Comparison of ENCODE assay signal across 8 mouse cellular contexts in genomic region chr8:45410146-45410880, GRCm38 (mm10). TPM values are rescaled to one million over a fixed set of nuclear protein-coding genes. Genes with fewer than 3 reads are reported as not detected.
A peak's percentile ranks its signal among the peaks of the same experiment; 100 is the strongest.
DNase-seq lines count a peak whose midpoint lies in the region; ATAC-seq lines count a peak whose summit lies in the region.

No protein-coding gene starts in this region.

- H3K36me3 ChIP-seq in hindbrain, embryonic 13.5 days = no peaks in the 10 kb centered on the region

- H3K9me3 ChIP-seq in hindbrain, embryonic 13.5 days = no peaks in the 10 kb centered on the region

- peaks cover 5% of the 10 kb centered on the region for H3K4me1 ChIP-seq in hindbrain, embryonic 13.5 days (replicated peaks)

- H3K4me2 ChIP-seq in hindbrain, embryonic 13.5 days = peak overlapping the region; percentile 53

- H3K9ac ChIP-seq in hindbrain, embryonic 13.5 days = peak overlapping the region; percentile 49; the same call in 1 of the 2 replicates

- H3K27ac ChIP-seq in hindbrain, embryonic 13.5 days = peak overlapping the region; percentile 25

- WGBS in hindbrain, embryonic 13.5 days = 12% methylated on average over 18 of the region's 18 CpGs

- no peaks in the 10 kb centered on the region for H3K27me3 ChIP-seq in hindbrain, embryonic 13.5 days

- H3K4me3 ChIP-seq in hindbrain, embryonic 13.5 days = peak overlapping the region; percentile 33

- peak; percentile 75 for ATAC-seq in hindbrain, embryonic 13.5 days (ENCODE audit: low FRiP score)

- peak; percentile 32 for DNase-seq in MN1 (ENCODE audit: low spot score)
- peak; percentile 11 for DNase-seq in cerebellum, adult 8-10 months
- DNase-seq in frontal cortex, postnatal 14 days (ENCODE audit: low spot score in 2 of 2) = peak; percentile 24 to 29
- DNase-seq in layer of hippocampus, postnatal 10 days (ENCODE audit: low spot score in 2 of 2) = peak; percentile 51 to 62
- DNase-seq in lung, postnatal 25 days (ENCODE audit: low spot score) = peak; percentile 77
- peak; percentile 69 for DNase-seq in retina, embryonic 14.5 days (ENCODE audit: low spot score)
- peak; percentile 67 for DNase-seq in urinary bladder, postnatal 25 days (ENCODE audit: low spot score)

RNA-seq across cellular contexts. Expression of gene Tlr3, which starts 0.6 kb away (rescaled TPM):
- polyA plus RNA-seq in hindbrain, embryonic 13.5 days (2015; fragmentation: Nextera tagmentation; extraction: Ambion mirVana) = 0.72 and 1.6 TPM in 2 replicates
- total RNA-seq in layer of hippocampus, postnatal 10 days (2021) = 1 to 10 TPM; 6.1 to 6.2 TPM

RNA-seq across cellular contexts. Expression of gene Fam149a, which starts 28.2 kb away (rescaled TPM):
- 6.0 and 6.1 TPM in 2 replicates for polyA plus RNA-seq in hindbrain, embryonic 13.5 days (2015; fragmentation: Nextera tagmentation; extraction: Ambion mirVana)
- 10 to 100 TPM; 21.8 to 22.8 TPM for total RNA-seq in layer of hippocampus, postnatal 10 days (2021)

Comparison
In these comparisons a context has a peak if more than half of its experiments do, and no peak if none do; other contexts are left out.
1. Peak in every context shown above with its lines: DNase-seq, ATAC-seq, H3K4me3 ChIP-seq and H3K27ac ChIP-seq.
2. DNase-seq: peak in every context shown above with its lines; median percentile 77 in lung, postnatal 25 days; 69 in retina, embryonic 14.5 days; 67 in urinary bladder, postnatal 25 days; 56 in layer of hippocampus, postnatal 10 days; 32 in MN1; 26 in frontal cortex, postnatal 14 days; 11 in cerebellum, adult 8-10 months.